Mouse (Mus musculus) midbrain, embryonic 13.5 days (tissue): Measurements from ENCODE around the gene Hoxa6. TPM values are rescaled to one million over a fixed set of nuclear protein-coding genes. Genes with fewer than 3 reads are reported as not detected.

Source experiments
- ATAC-seq: fragments of 200-750 bp; cut with Nextera tagmentation; 2 replicates; pipeline ENCODE4 v1.8.0; 2017; ENCODE audit warnings: mild to moderate bottlenecking, moderate TSS enrichment, moderate library complexity
- H3K27ac ChIP-seq: fragments of 300-500 bp; sonication (generic); 2 replicates; pipeline ENCODE4 v1.5.1; 2015; ENCODE audit warnings: inconsistent platforms, mild to moderate bottlenecking, moderate library complexity
- H3K27me3 ChIP-seq: fragments of 300-500 bp; sonication (generic); 2 replicates; pipeline ENCODE4 v1.6.1; 2015; ENCODE audit warnings: mild to moderate bottlenecking, inconsistent platforms
- H3K36me3 ChIP-seq: fragments of 300-500 bp; sonication (generic); 2 replicates; pipeline ENCODE4 v1.6.1; 2015; ENCODE audit warnings: mild to moderate bottlenecking, inconsistent platforms
- H3K4me1 ChIP-seq: fragments of 300-500 bp; sonication (generic); replicated peaks from 2 replicates; pipeline ENCODE4 v1.6.1; 2015; ENCODE audit warnings: inconsistent platforms
- H3K4me2 ChIP-seq: fragments of 300-500 bp; sonication (generic); replicated peaks from 2 replicates; pipeline ENCODE4 v1.6.1; 2015; ENCODE audit warnings: moderate library complexity, mild to moderate bottlenecking, inconsistent platforms
- H3K4me3 ChIP-seq: fragments of 300-500 bp; sonication (generic); replicated peaks from 2 replicates; pipeline ENCODE4 v1.5.1; 2015; ENCODE audit warnings: mild to moderate bottlenecking, inconsistent platforms
- H3K9ac ChIP-seq: fragments of 300-500 bp; sonication (generic); replicated peaks from 2 replicates; pipeline ENCODE4 v1.6.1; 2015; ENCODE audit warnings: mild to moderate bottlenecking, inconsistent platforms
- H3K9me3 ChIP-seq: fragments of 300-500 bp; sonication (generic); 2 replicates; pipeline ENCODE4 v1.6.1; 2016; ENCODE audit warnings: mild to moderate bottlenecking, inconsistent platforms
- WGBS: fragments of 180-500 bp; shearing (Covaris S2); methylation state at CpG from one replicate; pipeline ENCODE4 v1.1.7; 2015; 5-methylcytosine and 5-hydroxymethylcytosine counted together
- polyA plus RNA-seq: library from polyadenylated mRNA; unstranded; fragments of >200 nt; fragmentation: Nextera tagmentation; extraction: Ambion mirVana; gene quantifications from 2 replicates; pipeline ENCODE4 v1.2.1, GENCODE M21; 2015

The Hoxa6 gene
- polyA plus RNA-seq, 1 experiment from 2014 or later, result not detected

GRCm38 (mm10) chr6:52166431-52167077, 42.0 kb downstream of the Hoxa6 start:
- Histone ChIP-seq H3K27ac (no peak overlapping the region), H3K36me3 (no peaks in the 10 kb centered on the region), H3K4me3 (no peak overlapping the region), H3K9ac (no peak overlapping the region), H3K9me3 (no peaks in the 10 kb centered on the region), H3K4me1 (no peaks in the 10 kb centered on the region), H3K27me3 (peaks cover 97% of the 10 kb centered on the region), H3K4me2 (no peak overlapping the region)
- ATAC-seq, result no peak
- WGBS, result 2% methylated on average over 4 of the region's 4 CpGs

GRCm38 (mm10) chr6:52165441-52166370, 42.8 kb downstream of the Hoxa6 start:
- no peak overlapping the region for H3K4me3 ChIP-seq
- no peaks in the 10 kb centered on the region for H3K4me1 ChIP-seq
- no peak overlapping the region for H3K27ac ChIP-seq
- H3K9me3 ChIP-seq, result no peaks in the 10 kb centered on the region
- H3K36me3 ChIP-seq, result no peaks in the 10 kb centered on the region
- WGBS, result under 1% methylated on average over 28 of the region's 28 CpGs
- no peak for ATAC-seq
- no peak overlapping the region for H3K4me2 ChIP-seq
- no peak overlapping the region for H3K9ac ChIP-seq
- H3K27me3 ChIP-seq, result peaks cover 96% of the 10 kb centered on the region

GRCm38 (mm10) chr6:52164626-52165440, 43.7 kb downstream of the Hoxa6 start, which contains the start of gene Hoxa2:
TSS of gene Hoxa2 (minus strand) at chr6:52164831.
- 0 out of 2 replicates have a peak within 1 kb of the TSS, but pooled peaks have one; percentile 4 for H3K4me3 ChIP-seq
- WGBS, result 0% methylated on average over 25 of the region's 25 CpGs
- H3K27ac ChIP-seq, result no peak within 1 kb of the TSS

DNA sequence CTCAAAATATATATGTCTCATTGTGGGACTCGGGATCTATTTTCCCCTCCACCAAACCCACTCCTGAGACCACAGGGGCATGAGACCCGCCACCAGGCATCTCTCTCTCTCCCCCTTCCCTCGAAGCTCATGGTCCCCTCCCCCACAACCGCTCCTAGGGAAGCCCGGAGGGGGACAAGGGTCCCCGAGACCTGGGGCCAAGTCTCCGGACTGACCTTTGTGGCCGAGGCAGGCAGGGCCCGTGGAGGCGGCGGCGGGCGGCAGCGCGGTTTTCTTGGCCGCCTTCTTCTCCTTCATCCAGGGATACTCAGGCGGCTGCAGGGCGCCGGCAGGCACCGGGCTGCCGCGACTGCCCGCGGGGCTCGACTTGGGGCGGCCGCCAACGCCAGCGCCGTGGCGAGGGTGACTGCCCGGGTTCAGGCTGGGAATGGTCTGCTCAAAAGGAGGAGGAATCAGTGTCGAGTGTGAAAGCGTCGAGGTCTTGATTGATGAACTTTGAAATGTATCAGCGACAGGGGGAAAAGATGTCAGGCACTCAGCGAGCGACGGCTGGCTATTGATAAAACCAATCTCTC, 44.4 kb downstream of the Hoxa6 start:
- Histone ChIP-seq H3K27ac (no peak overlapping the region), H3K9me3 (no peaks in the 10 kb centered on the region), H3K9ac (no peak overlapping the region), H3K4me3 (0 out of 2 replicates have a peak overlapping the region, but pooled peaks have one; percentile 4), H3K4me2 (no peak overlapping the region), H3K4me1 (no peaks in the 10 kb centered on the region), H3K36me3 (no peaks in the 10 kb centered on the region), H3K27me3 (peaks cover 97% of the 10 kb centered on the region)
- under 1% methylated on average over 37 of the region's 39 CpGs for WGBS
- no peak for ATAC-seq

More at GRCm38 (mm10) chr6:52164626-52165440, 43.7 kb downstream of the Hoxa6 start, which contains the start of gene Hoxa2:
- Histone ChIP-seq H3K27me3 (peaks cover 96% of the 10 kb centered on the region), H3K4me2 (no peak within 1 kb of the TSS), H3K36me3 (no peaks in the 10 kb centered on the region), H3K9ac (no peak within 1 kb of the TSS), H3K9me3 (no peaks in the 10 kb centered on the region), H3K4me1 (no peaks in the 10 kb centered on the region)
- ATAC-seq, result no peak

- Histone ChIP-seq H3K36me3 (no peaks in the 10 kb centered on the region), H3K4me1 (peaks cover 4% of the 10 kb centered on the region), H3K4me3 (no peak overlapping the region), H3K9me3 (no peaks in the 10 kb centered on the region), H3K4me2 (no peak overlapping the region), H3K27me3 (peaks cover 98% of the 10 kb centered on the region), H3K27ac (no peak overlapping the region), H3K9ac (no peak overlapping the region)
- no peak for ATAC-seq
- 0% methylated on average over 17 of the region's 17 CpGs for WGBS
Measured at GRCm38 (mm10) chr6:52163366-52164031, 45.0 kb downstream of the Hoxa6 start.

DNA sequence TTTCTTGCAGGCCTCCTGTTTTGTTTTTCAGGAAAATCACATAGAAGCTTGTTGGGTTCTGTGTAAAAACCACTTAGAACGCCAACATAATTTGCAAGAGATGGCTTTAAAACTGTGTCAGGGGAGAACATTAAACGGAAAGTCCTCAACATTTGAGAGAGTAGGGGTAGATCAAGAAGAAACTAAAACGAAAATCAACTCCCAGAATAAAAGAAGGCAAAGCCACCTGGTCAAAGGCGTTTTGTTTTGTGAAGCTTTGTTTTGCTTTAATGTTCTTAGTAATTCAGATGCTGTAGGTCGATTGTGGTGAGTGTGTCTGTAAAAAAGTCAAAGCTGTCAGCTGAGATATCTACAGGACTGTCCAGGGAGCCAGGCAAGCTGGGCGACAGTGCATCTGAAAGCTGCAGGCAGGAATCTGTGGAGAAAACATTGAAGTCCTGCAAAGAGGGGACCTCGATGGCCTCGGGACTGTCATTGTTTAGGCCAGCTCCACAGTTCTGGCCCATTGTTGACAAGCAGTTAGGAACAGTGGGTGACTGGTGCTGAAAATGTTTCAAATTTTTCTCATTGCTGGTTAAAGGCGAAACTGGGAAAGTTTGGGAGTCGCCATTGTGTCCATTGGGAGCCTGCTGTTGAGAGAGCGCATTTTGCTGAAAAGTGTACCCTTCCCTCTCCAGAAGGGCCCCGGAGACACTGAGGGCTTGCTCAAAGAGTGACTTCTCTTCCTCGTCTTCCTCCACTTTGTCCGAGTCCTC, 45.7 kb downstream of the Hoxa6 start:
- ATAC-seq, result no peak
- H3K4me1 ChIP-seq, result peaks cover 10% of the 10 kb centered on the region
- WGBS, result under 1% methylated on average over 14 of the region's 14 CpGs
- H3K27ac ChIP-seq, result no peak overlapping the region
- no peaks in the 10 kb centered on the region for H3K9me3 ChIP-seq
- H3K9ac ChIP-seq, result no peak overlapping the region
- H3K4me3 ChIP-seq, result no peak overlapping the region
- no peak overlapping the region for H3K4me2 ChIP-seq
- no peaks in the 10 kb centered on the region for H3K36me3 ChIP-seq
- peaks cover 98% of the 10 kb centered on the region for H3K27me3 ChIP-seq

GRCm38 (mm10) chr6:52162093-52162380, 46.5 kb downstream of the Hoxa6 start:
- ATAC-seq, result no peak
- H3K9ac ChIP-seq, result no peak overlapping the region
- H3K36me3 ChIP-seq, result no peaks in the 10 kb centered on the region
- no peak overlapping the region for H3K4me2 ChIP-seq
- H3K27ac ChIP-seq, result no peak overlapping the region
- 3% methylated on average over 1 of the region's 1 CpGs for WGBS
- peaks cover 10% of the 10 kb centered on the region for H3K4me1 ChIP-seq
- no peak overlapping the region for H3K4me3 ChIP-seq
- peaks cover 98% of the 10 kb centered on the region for H3K27me3 ChIP-seq
- H3K9me3 ChIP-seq, result no peaks in the 10 kb centered on the region

- Histone ChIP-seq H3K36me3 (no peaks in the 10 kb centered on the region), H3K9ac (no peak overlapping the region), H3K9me3 (no peaks in the 10 kb centered on the region), H3K4me2 (no peak overlapping the region), H3K4me1 (peaks cover 10% of the 10 kb centered on the region), H3K27ac (no peak overlapping the region), H3K27me3 (peaks cover 98% of the 10 kb centered on the region), H3K4me3 (no peak overlapping the region)
- no peak for ATAC-seq
- WGBS, result under 1% methylated on average over 8 of the region's 8 CpGs
Measured at GRCm38 (mm10) chr6:52161336-52162092, 47.0 kb downstream of the Hoxa6 start.

DNA sequence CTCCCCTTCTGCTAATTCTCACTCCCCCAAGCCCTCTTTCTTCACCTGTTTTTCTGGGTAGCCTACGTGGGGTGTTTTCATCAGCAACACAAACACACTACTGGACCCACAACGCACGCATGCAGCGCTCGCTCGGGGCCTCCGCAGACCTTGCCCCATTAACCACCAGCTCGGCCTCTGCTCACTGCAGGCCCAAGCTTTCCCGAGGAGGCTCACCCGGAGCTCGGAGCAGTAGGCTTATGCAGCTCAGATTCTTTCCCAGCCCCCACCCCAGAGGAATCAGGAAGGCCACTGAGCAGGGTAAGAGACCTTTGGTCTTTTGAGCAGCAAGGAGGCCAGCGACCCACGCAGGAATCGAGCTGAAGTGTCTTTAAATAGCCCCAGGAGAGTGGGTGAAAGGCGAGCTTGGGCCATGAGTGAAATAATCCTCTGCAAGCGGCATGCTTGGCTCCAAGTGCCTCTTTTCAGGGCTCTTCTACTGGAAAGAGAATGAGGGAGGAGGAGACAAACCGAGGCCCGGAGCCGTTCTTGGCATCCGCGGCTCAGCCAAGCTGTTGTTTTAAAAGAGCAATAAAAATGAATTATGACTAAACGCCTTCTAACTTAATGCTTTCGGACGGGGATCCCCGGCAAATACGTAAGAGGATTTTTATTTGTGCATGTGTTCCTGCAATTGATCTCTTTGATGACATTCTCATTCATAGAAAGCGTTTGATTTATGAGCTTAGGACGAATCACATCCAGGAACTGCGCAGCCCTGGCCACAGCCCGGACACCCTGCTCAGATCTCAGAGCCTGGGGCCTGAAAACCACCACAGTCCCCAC, 47.8 kb downstream of the Hoxa6 start:
- Histone ChIP-seq H3K27ac (no peak overlapping the region), H3K9ac (no peak overlapping the region), H3K4me1 (peaks cover 10% of the 10 kb centered on the region), H3K36me3 (no peaks in the 10 kb centered on the region), H3K4me2 (no peak overlapping the region), H3K4me3 (no peak overlapping the region), H3K9me3 (no peaks in the 10 kb centered on the region), H3K27me3 (peaks cover 98% of the 10 kb centered on the region)
- no peak for ATAC-seq
- 1% methylated on average over 30 of the region's 30 CpGs for WGBS

DNA sequence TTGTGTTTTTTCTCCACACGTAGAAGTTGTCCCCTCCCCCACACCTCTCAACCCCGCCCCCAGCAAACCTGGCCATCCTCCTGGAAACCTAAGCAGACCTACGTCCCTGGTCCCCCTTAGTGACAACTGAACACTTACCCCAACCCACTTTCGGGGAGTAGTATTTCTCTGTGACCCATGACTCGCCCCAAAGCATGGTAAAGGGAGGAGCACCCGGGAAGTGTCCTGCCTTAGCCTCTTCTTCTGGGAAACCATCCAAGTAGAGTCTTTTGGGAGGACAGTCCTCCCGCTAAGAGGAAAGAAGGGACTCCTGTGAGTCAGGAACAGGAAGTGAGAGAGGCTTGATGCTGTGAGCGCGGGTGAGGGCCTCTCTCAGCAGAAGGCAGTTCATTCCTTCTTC, 48.5 kb downstream of the Hoxa6 start:
- Histone ChIP-seq H3K27me3 (peaks cover 98% of the 10 kb centered on the region), H3K9me3 (no peaks in the 10 kb centered on the region), H3K4me2 (no peak overlapping the region), H3K9ac (no peak overlapping the region), H3K4me1 (peaks cover 10% of the 10 kb centered on the region), H3K4me3 (no peak overlapping the region), H3K36me3 (no peaks in the 10 kb centered on the region), H3K27ac (no peak overlapping the region)
- ATAC-seq, result no peak
- 4% methylated on average over 9 of the region's 9 CpGs for WGBS
